Mouse (Mus musculus) erythroblast, embryonic 14.5 days (primary cell): ENCODE measurements around the gene Lrrc20. TPM values are rescaled to one million over a fixed set of nuclear protein-coding genes. Genes with fewer than 3 reads are reported as not detected.

ENCODE experiments used
- H3K27me3 ChIP-seq: 2 replicates; pipeline ENCODE4 v1.6.1; 2012; ENCODE audit warnings: inconsistent platforms; ENCODE audit not compliant: control insufficient read depth
- H3K36me3 ChIP-seq: 2 replicates; pipeline ENCODE4 v1.6.1; 2012; ENCODE audit warnings: mild to moderate bottlenecking, inconsistent platforms; ENCODE audit not compliant: control insufficient read depth
- H3K4me1 ChIP-seq: 2 replicates; pipeline ENCODE4 v1.6.1; 2012; ENCODE audit warnings: inconsistent platforms; ENCODE audit not compliant: control insufficient read depth
- H3K4me3 ChIP-seq: replicated peaks from 2 replicates; pipeline ENCODE3; 2012; ENCODE audit warnings: moderate library complexity, mild to moderate bottlenecking, inconsistent platforms
- H3K9me3 ChIP-seq: 2 replicates; pipeline ENCODE4 v1.6.1; 2012; ENCODE audit warnings: low read length, inconsistent platforms, mixed read lengths; ENCODE audit not compliant: control insufficient read depth
- GATA1 ChIP-seq: IDR thresholded peaks from 2 replicates; pipeline ENCODE4 v1.6.1; 2012; ENCODE audit warnings: low read length, inconsistent platforms, mixed read lengths
- TAL1 ChIP-seq: IDR thresholded peaks from 3 replicates; pipeline ENCODE4 v1.6.1; 2012; ENCODE audit warnings: low read length, inconsistent platforms, mixed read lengths
- polyA plus RNA-seq: library from polyadenylated mRNA; stranded (reverse); fragments of >175 nt; gene quantifications from 2 replicates; pipeline ENCODE4 v1.2.3, GENCODE M21; 2012

Lrrc20 gene
- polyA plus RNA-seq, 1 experiment: 2.4 TPM

- H3K4me1 ChIP-seq: peaks cover 40% of the 10 kb centered on the region
- no peaks in the 10 kb centered on the region for H3K9me3 ChIP-seq
- no peaks in the 10 kb centered on the region for H3K27me3 ChIP-seq
- peaks cover 33% of the 10 kb centered on the region for H3K36me3 ChIP-seq
- TF ChIP-seq GATA1 (no peak; the same call in 1 of the 2 replicates), TAL1 (peak; percentile 32; the same call in 1 of the 3 replicates)
- peak overlapping the region; percentile 48 for H3K4me3 ChIP-seq
Measured at GRCm38 (mm10) chr10:61544127-61544862, 68.7 kb downstream of the Lrrc20 start.

- TF ChIP-seq TAL1 (no peak), GATA1 (no peak)
- H3K9me3 ChIP-seq: no peaks in the 10 kb centered on the region
- H3K27me3 ChIP-seq: no peaks in the 10 kb centered on the region
- peak overlapping the region; percentile 48 for H3K4me3 ChIP-seq
- peaks cover 38% of the 10 kb centered on the region for H3K36me3 ChIP-seq
- peaks cover 40% of the 10 kb centered on the region for H3K4me1 ChIP-seq
Measured at GRCm38 (mm10) chr10:61544863-61545240, 69.3 kb downstream of the Lrrc20 start.

GRCm38 (mm10) chr10:61550106-61550505, 74.5 kb downstream of the Lrrc20 start:
- H3K4me1 ChIP-seq: peaks cover 9% of the 10 kb centered on the region
- TF ChIP-seq TAL1: no peak
- no peak for TF ChIP-seq GATA1
- no peak overlapping the region for H3K4me3 ChIP-seq
- H3K9me3 ChIP-seq: no peaks in the 10 kb centered on the region
- peaks cover 33% of the 10 kb centered on the region for H3K36me3 ChIP-seq
- H3K27me3 ChIP-seq: no peaks in the 10 kb centered on the region

GRCm38 (mm10) chr10:61555155-61555554, 79.6 kb downstream of the Lrrc20 start:
- H3K27me3 ChIP-seq: no peaks in the 10 kb centered on the region
- TF ChIP-seq GATA1 (no peak), TAL1 (no peak)
- H3K9me3 ChIP-seq: peaks cover 4% of the 10 kb centered on the region
- no peak overlapping the region for H3K4me3 ChIP-seq
- H3K4me1 ChIP-seq: no peaks in the 10 kb centered on the region; the same call in 1 of the 2 replicates
- H3K36me3 ChIP-seq: peaks cover 14% of the 10 kb centered on the region

GRCm38 (mm10) chr10:61558631-61559030, 83.0 kb downstream of the Lrrc20 start:
- no peak overlapping the region for H3K4me3 ChIP-seq
- peaks cover 8% of the 10 kb centered on the region for H3K36me3 ChIP-seq
- H3K9me3 ChIP-seq: peaks cover 8% of the 10 kb centered on the region
- H3K27me3 ChIP-seq: no peaks in the 10 kb centered on the region
- TF ChIP-seq TAL1 (no peak), GATA1 (no peak)
- H3K4me1 ChIP-seq: no peaks in the 10 kb centered on the region; the same call in 1 of the 2 replicates

- peaks cover 8% of the 10 kb centered on the region for H3K36me3 ChIP-seq
- no peak for TF ChIP-seq GATA1
- no peak for TF ChIP-seq TAL1
Measured at GRCm38 (mm10) chr10:61559544-61559943, 83.9 kb downstream of the Lrrc20 start.

GRCm38 (mm10) chr10:61563550-61563949, 87.9 kb downstream of the Lrrc20 start:
- Histone ChIP-seq H3K36me3 (peaks cover 4% of the 10 kb centered on the region), H3K27me3 (no peaks in the 10 kb centered on the region), H3K4me1 (no peaks in the 10 kb centered on the region), H3K4me3 (no peak overlapping the region), H3K9me3 (peaks cover 4% of the 10 kb centered on the region)
- TF ChIP-seq GATA1 (no peak), TAL1 (no peak)

More at GRCm38 (mm10) chr10:61559544-61559943, 83.9 kb downstream of the Lrrc20 start:
- Histone ChIP-seq H3K27me3 (no peaks in the 10 kb centered on the region), H3K4me3 (no peak overlapping the region), H3K9me3 (peaks cover 8% of the 10 kb centered on the region), H3K4me1 (no peaks in the 10 kb centered on the region; the same call in 1 of the 2 replicates)

GRCm38 (mm10) chr10:61564408-61564807, 88.8 kb downstream of the Lrrc20 start:
- Histone ChIP-seq H3K4me3 (no peak overlapping the region), H3K27me3 (no peaks in the 10 kb centered on the region), H3K4me1 (no peaks in the 10 kb centered on the region), H3K36me3 (peaks cover 4% of the 10 kb centered on the region), H3K9me3 (peaks cover 4% of the 10 kb centered on the region)
- TF ChIP-seq TAL1 (no peak), GATA1 (no peak)

- Histone ChIP-seq H3K4me3 (no peak overlapping the region), H3K9me3 (no peaks in the 10 kb centered on the region), H3K4me1 (no peaks in the 10 kb centered on the region), H3K36me3 (no peaks in the 10 kb centered on the region; the same call in 1 of the 2 replicates), H3K27me3 (no peaks in the 10 kb centered on the region)
- TF ChIP-seq TAL1: no peak
Measured at GRCm38 (mm10) chr10:61570181-61570580, 94.6 kb downstream of the Lrrc20 start.
